Mouse (Mus musculus) liver, adult 2 months (tissue): ENCODE data around the gene Calhm4.

Source experiments
- CTCF ChIP-seq: fragments of 200-500 bp; IDR thresholded peaks from 2 replicates; pipeline ENCODE4 v1.5.1; 2011; ENCODE audit warnings: low read depth, low read length, control low read depth
- POLR2A ChIP-seq: fragments of 200-500 bp; IDR thresholded peaks from 2 replicates; pipeline ENCODE4 v1.6.1; 2011; ENCODE audit warnings: low read length, control low read depth; ENCODE audit not compliant: insufficient read depth; ENCODE audit errors: extremely low read depth

- TF ChIP-seq CTCF: no peak
- TF ChIP-seq POLR2A: no peak
These were observed 30.6 kb upstream of the Calhm4 start for GRCm38 (mm10) chr10:34074522-34075200.
